Mouse (Mus musculus) lung, postnatal 0 days (tissue): ENCODE data around the gene Tpra1. TPM values are rescaled to one million over a fixed set of nuclear protein-coding genes. Genes with fewer than 3 reads are reported as not detected.

ENCODE experiments used
- ATAC-seq: fragments of 200-750 bp; cut with Nextera tagmentation; 2 replicates; pipeline ENCODE4 v1.8.0; 2017; ENCODE audit warnings: moderate library complexity
- DNase-seq: peaks from one replicate; pipeline ENCODE4 v3.0.0-alpha.2; 2016; ENCODE audit warnings: low spot score
- H3K27ac ChIP-seq: fragments of 300-500 bp; sonication (generic); 2 replicates; pipeline ENCODE4 v1.5.1; 2014; ENCODE audit warnings: antibody characterized with exemption, mild to moderate bottlenecking, low read length, mixed read lengths
- H3K27me3 ChIP-seq: fragments of 300-500 bp; sonication (generic); replicated peaks from 2 replicates; pipeline ENCODE4 v1.6.1; 2014; ENCODE audit warnings: low read length, mixed read lengths; ENCODE audit not compliant: insufficient read depth
- H3K36me3 ChIP-seq: fragments of 300-500 bp; sonication (generic); 2 replicates; pipeline ENCODE4 v1.6.1; 2014; ENCODE audit warnings: low read length, mixed read lengths; ENCODE audit not compliant: insufficient read depth
- H3K4me1 ChIP-seq: fragments of 300-500 bp; sonication (generic); 2 replicates; pipeline ENCODE4 v1.6.1; 2014; ENCODE audit warnings: antibody characterized with exemption, low read depth, low read length, mixed read lengths; ENCODE audit not compliant: insufficient read depth
- H3K4me2 ChIP-seq: fragments of 300-500 bp; sonication (generic); replicated peaks from 2 replicates; pipeline ENCODE4 v1.6.1; 2014; ENCODE audit warnings: low read depth, mild to moderate bottlenecking, low read length, moderate library complexity, mixed read lengths
- H3K4me3 ChIP-seq: fragments of 300-500 bp; sonication (generic); 2 replicates; pipeline ENCODE4 v1.5.1; 2014; ENCODE audit warnings: low read depth, low read length
- H3K9ac ChIP-seq: fragments of 300-500 bp; sonication (generic); replicated peaks from 2 replicates; pipeline ENCODE4 v1.6.1; 2014; ENCODE audit warnings: low read depth, mild to moderate bottlenecking
- H3K9me3 ChIP-seq: fragments of 300-500 bp; sonication (generic); 2 replicates; pipeline ENCODE4 v1.6.1; 2016; ENCODE audit warnings: low read length, mixed read lengths
- CTCF ChIP-seq: IDR thresholded peaks from 2 replicates; pipeline ENCODE4 v1.5.1; 2016; ENCODE audit warnings: antibody characterized with exemption, mild to moderate bottlenecking
- EP300 ChIP-seq: IDR thresholded peaks from 2 replicates; pipeline ENCODE4 v1.6.1; 2016; ENCODE audit warnings: antibody characterized with exemption, mild to moderate bottlenecking, control low read depth
- WGBS: fragments of 180-500 bp; shearing (Covaris S2); extraction: QIAGEN DNeasy Blood & Tissue Kit; methylation state at CpG from one replicate; pipeline ENCODE4 v1.1.7; 2014; 5-methylcytosine and 5-hydroxymethylcytosine counted together
- polyA plus RNA-seq: library from polyadenylated mRNA; unstranded; fragments of >200 nt; fragmentation: Nextera tagmentation; extraction: Ambion mirVana; gene quantifications from 2 replicates; pipeline ENCODE4 v1.2.1, GENCODE M21; 2015

The Tpra1 gene
- polyA plus RNA-seq, 1 experiment from 2014 or later: 72.0 TPM

GRCm38 (mm10) chr6:88934132-88934531 is 32.1 kb downstream of the Tpra1 start:
- ATAC-seq (no peak), DNase-seq (no peak)
- 53% methylated on average over 4 of the region's 4 CpGs for WGBS
- TF ChIP-seq EP300: no peak
- TF ChIP-seq CTCF: no peak
- H3K4me1 ChIP-seq: peaks cover 17% of the 10 kb centered on the region; the same call in 1 of the 2 replicates
- H3K27ac ChIP-seq: no peak overlapping the region
- no peak overlapping the region for H3K4me3 ChIP-seq
- no peaks in the 10 kb centered on the region for H3K9me3 ChIP-seq
- H3K9ac ChIP-seq: no peak overlapping the region
- no peaks in the 10 kb centered on the region for H3K27me3 ChIP-seq
- no peak overlapping the region for H3K4me2 ChIP-seq
- no peaks in the 10 kb centered on the region for H3K36me3 ChIP-seq

DNA sequence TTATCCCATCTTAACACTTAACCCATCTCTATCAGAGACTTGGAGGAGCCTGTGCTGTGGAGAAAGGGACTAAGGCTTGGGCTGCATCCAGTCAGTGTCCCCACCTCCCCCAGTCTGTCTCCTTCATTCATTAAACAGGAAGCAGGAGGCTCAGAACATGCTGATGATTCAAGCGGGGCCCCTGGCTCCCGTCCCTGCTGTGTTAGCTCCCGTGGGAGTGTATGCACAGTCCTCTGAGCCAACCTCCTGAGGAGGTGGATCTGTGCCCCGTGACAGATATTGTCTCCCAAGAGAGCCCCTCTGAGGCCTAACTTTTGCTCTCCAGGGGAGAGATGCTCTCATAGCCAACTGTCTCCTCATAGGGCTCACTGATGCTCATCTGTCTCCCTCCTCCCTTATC is 32.8 kb downstream of the Tpra1 start:
- Histone ChIP-seq H3K4me2 (no peak overlapping the region), H3K9ac (no peak overlapping the region), H3K36me3 (no peaks in the 10 kb centered on the region), H3K27ac (no peak overlapping the region), H3K4me3 (no peak overlapping the region), H3K9me3 (no peaks in the 10 kb centered on the region), H3K27me3 (no peaks in the 10 kb centered on the region), H3K4me1 (peaks cover 17% of the 10 kb centered on the region; the same call in 1 of the 2 replicates)
- DNase-seq: no peak
- TF ChIP-seq CTCF (no peak), EP300 (no peak)
- peak; percentile 29 for ATAC-seq
- WGBS: 18% methylated on average over 4 of the region's 4 CpGs

GRCm38 (mm10) chr6:88935735-88936276 is 33.8 kb downstream of the Tpra1 start:
- ATAC-seq: no peak
- Histone ChIP-seq H3K27me3 (no peaks in the 10 kb centered on the region), H3K36me3 (no peaks in the 10 kb centered on the region), H3K9me3 (no peaks in the 10 kb centered on the region), H3K4me3 (no peak overlapping the region), H3K27ac (no peak overlapping the region), H3K4me2 (no peak overlapping the region), H3K4me1 (peaks cover 12% of the 10 kb centered on the region; the same call in 1 of the 2 replicates), H3K9ac (no peak overlapping the region)
- WGBS: 12% methylated on average over 4 of the region's 4 CpGs
- DNase-seq: peak; percentile 46
- TF ChIP-seq CTCF (peak; percentile 76), EP300 (no peak)

DNA sequence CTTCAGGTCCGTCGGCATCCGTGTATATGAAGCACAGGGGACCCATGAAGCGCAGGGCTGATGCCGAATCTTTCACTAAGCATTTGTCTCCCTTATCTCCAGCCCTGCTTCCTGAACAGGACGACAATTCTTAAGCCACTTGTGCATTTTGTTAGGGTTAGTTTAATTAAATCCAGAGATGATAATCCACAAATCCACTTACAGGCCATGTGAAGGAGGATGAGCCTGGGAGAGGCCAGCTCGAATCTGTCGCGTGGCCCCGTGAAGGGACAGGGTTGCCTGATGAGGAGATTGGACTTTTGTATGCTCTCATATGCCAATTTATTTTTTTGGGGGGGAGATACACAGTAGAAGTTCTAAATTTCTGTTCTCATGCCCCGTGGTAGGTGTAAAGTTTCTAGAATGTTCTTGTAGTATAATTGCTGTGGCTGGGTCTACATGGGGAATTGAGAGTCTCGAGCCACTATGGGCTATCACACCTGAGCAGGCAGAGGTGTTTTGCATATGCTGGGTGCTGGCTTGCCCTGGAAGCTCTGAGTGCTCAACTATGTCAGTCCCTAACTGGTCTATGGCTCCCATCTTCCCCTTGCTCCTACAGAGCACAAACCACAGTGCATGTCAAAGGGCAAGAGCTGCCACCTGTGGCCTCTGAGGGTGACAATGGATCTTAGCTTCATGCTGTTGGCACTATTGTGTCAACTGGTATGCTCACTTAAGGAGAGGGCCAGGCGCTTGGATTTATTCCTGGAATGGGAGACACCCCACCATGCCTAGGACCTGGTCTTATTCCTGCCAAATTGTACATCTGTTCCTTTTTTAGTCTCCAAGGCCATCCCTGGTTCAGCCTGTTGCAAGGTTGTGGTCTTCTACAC is 34.5 kb downstream of the Tpra1 start:
- H3K27me3 ChIP-seq: no peaks in the 10 kb centered on the region
- no peaks in the 10 kb centered on the region for H3K9me3 ChIP-seq
- no peaks in the 10 kb centered on the region for H3K36me3 ChIP-seq
- no peak overlapping the region for H3K4me3 ChIP-seq
- no peak overlapping the region for H3K9ac ChIP-seq
- H3K4me2 ChIP-seq: no peak overlapping the region
- peaks cover 10% of the 10 kb centered on the region for H3K4me1 ChIP-seq
- H3K27ac ChIP-seq: no peak overlapping the region
- DNase-seq (no peak), ATAC-seq (no peak)
- WGBS: 69% methylated on average over 13 of the region's 13 CpGs
- TF ChIP-seq EP300 (no peak), CTCF (no peak)

- Histone ChIP-seq H3K36me3 (no peaks in the 10 kb centered on the region), H3K27ac (no peak overlapping the region), H3K9ac (no peak overlapping the region), H3K4me2 (no peak overlapping the region), H3K9me3 (no peaks in the 10 kb centered on the region), H3K4me3 (no peak overlapping the region), H3K27me3 (no peaks in the 10 kb centered on the region), H3K4me1 (peaks cover 10% of the 10 kb centered on the region)
- 60% methylated on average over 4 of the region's 4 CpGs for WGBS
- DNase-seq (no peak), ATAC-seq (no peak)
- TF ChIP-seq EP300: no peak
- no peak for TF ChIP-seq CTCF
These were observed 35.1 kb downstream of the Tpra1 start for GRCm38 (mm10) chr6:88937214-88937549.

DNA sequence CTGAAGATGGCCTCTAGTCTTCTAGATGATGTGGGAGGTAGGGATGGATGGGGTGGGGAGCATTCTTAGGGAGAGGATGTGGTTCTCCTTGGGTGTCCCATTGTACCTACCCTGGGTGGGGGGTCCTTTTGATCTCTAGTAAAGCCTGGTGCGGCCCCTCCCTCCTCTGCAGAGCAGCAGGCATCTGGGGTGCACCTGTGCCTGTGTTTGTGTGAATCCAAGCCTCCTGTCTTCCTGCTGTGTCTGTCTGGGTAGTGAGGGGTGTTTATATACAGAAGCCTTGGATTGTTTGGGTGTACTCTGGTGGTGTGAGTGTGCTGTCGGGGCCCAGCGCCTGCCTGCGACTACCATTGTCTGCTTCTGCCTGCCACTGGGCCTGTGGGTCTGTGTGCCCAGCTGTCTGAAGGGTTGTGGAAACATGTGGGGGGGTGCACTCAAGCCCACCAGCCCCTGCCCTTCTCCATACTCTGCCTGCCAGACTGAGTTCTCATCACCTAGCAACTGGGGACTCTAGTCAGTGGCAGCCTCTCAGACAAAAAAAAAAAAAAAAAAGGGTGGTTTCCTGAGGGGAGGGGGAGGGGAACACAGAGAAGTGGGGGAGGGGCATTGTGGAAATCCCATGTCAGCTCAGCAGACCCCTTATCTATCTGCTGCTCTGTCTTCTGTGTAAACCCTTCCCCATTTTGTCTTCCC is 36.1 kb downstream of the Tpra1 start:
- DNase-seq (no peak), ATAC-seq (no peak)
- WGBS: 43% methylated on average over 4 of the region's 4 CpGs
- Histone ChIP-seq H3K27ac (no peak overlapping the region), H3K9ac (no peak overlapping the region), H3K4me2 (no peak overlapping the region), H3K27me3 (no peaks in the 10 kb centered on the region), H3K36me3 (no peaks in the 10 kb centered on the region), H3K9me3 (no peaks in the 10 kb centered on the region), H3K4me3 (no peak overlapping the region), H3K4me1 (peaks cover 10% of the 10 kb centered on the region)
- no peak for TF ChIP-seq CTCF
- no peak for TF ChIP-seq EP300
